Mouse (Mus musculus): ENCODE data around the gene Scrn1.

The Scrn1 gene

GRCm38 (mm10) chr6:54565665-54566545, at the start of gene Scrn1:
Gene Scrn1 (minus strand): TSS chr6:54566489.
- peak; percentile 51 to 76 for DNase-seq

GRCm38 (mm10) chr6:54606241-54606640, 40.0 kb upstream of the Scrn1 start:
- DNase-seq, result no peak

GRCm38 (mm10) chr6:54604001-54604715, 37.9 kb upstream of the Scrn1 start:
- no peak for DNase-seq

GRCm38 (mm10) chr6:54602891-54603290, 36.6 kb upstream of the Scrn1 start:
- DNase-seq, result no peak

GRCm38 (mm10) chr6:54600681-54601347, 34.5 kb upstream of the Scrn1 start:
- no peak for DNase-seq

GRCm38 (mm10) chr6:54597711-54598110, 31.4 kb upstream of the Scrn1 start:
- DNase-seq, result no peak

GRCm38 (mm10) chr6:54597208-54597607, 30.9 kb upstream of the Scrn1 start, which contains the start of gene Fkbp14:
Gene Fkbp14 (minus strand): TSS chr6:54597308.
- no peak for DNase-seq

- no peak for DNase-seq
These were observed 29.1 kb upstream of the Scrn1 start for GRCm38 (mm10) chr6:54595330-54595878.

- peak; percentile 93 to 97 for DNase-seq
These were observed 28.4 kb upstream of the Scrn1 start, which contains the start of gene Plekha8 for GRCm38 (mm10) chr6:54594469-54595329. Gene Plekha8 (plus strand): TSS chr6:54595111.

- DNase-seq, result no peak
These were observed 27.6 kb upstream of the Scrn1 start for GRCm38 (mm10) chr6:54593766-54594468.

GRCm38 (mm10) chr6:54592938-54593535, 26.7 kb upstream of the Scrn1 start:
- peak; percentile 94 to 97 for DNase-seq

- peak; percentile 10 to 31 for DNase-seq
These were observed 25.5 kb upstream of the Scrn1 start for GRCm38 (mm10) chr6:54591778-54592177.

GRCm38 (mm10) chr6:54590691-54591090, 24.4 kb upstream of the Scrn1 start:
- DNase-seq, result no peak

- no peak for DNase-seq
These were observed 21.9 kb upstream of the Scrn1 start for GRCm38 (mm10) chr6:54588212-54588611.

- DNase-seq, result no peak
These were observed 21.4 kb upstream of the Scrn1 start for GRCm38 (mm10) chr6:54587683-54588082.

- DNase-seq, result no peak
These were observed 20.6 kb upstream of the Scrn1 start for GRCm38 (mm10) chr6:54586911-54587310.

GRCm38 (mm10) chr6:54586175-54586574, 19.9 kb upstream of the Scrn1 start:
- DNase-seq, result peak in 1 of 2 experiments; percentile 49

GRCm38 (mm10) chr6:54573218-54573955, 7.1 kb upstream of the Scrn1 start:
- no peak for DNase-seq

GRCm38 (mm10) chr6:54569776-54570175, 3.5 kb upstream of the Scrn1 start:
- no peak for DNase-seq

- no peak for DNase-seq
These were observed 244 bp upstream of the Scrn1 start for GRCm38 (mm10) chr6:54566546-54566919.

Measured in lung, postnatal 4 days (tissue).